Mouse (Mus musculus) hindbrain, embryonic 10.5 days (tissue): ENCODE measurements around the gene Nrde2. TPM values are rescaled to one million over a fixed set of nuclear protein-coding genes. Genes with fewer than 3 reads are reported as not detected.

Experiments used
- DNase-seq: peaks from one replicate; pipeline ENCODE4 v3.0.0-alpha.2; 2017; ENCODE audit warnings: low spot score
- H3K27ac ChIP-seq: fragments of 300-500 bp; sonication (generic); 2 replicates; pipeline ENCODE4 v1.5.1; 2016; ENCODE audit warnings: mild to moderate bottlenecking, moderate library complexity
- H3K27me3 ChIP-seq: fragments of 300-500 bp; sonication (generic); 2 replicates; pipeline ENCODE4 v1.6.1; 2016; ENCODE audit warnings: mild to moderate bottlenecking; ENCODE audit not compliant: poor library complexity, insufficient read depth, severe bottlenecking
- H3K36me3 ChIP-seq: fragments of 300-500 bp; sonication (generic); 2 replicates; pipeline ENCODE4 v1.6.1; 2016; ENCODE audit warnings: mild to moderate bottlenecking, moderate library complexity
- H3K4me1 ChIP-seq: fragments of 300-500 bp; sonication (generic); replicated peaks from 2 replicates; pipeline ENCODE4 v1.6.1; 2016; ENCODE audit warnings: mild to moderate bottlenecking
- H3K4me3 ChIP-seq: fragments of 300-500 bp; sonication (generic); 2 replicates; pipeline ENCODE4 v1.5.1; 2016; ENCODE audit warnings: mild to moderate bottlenecking, moderate library complexity
- H3K9me3 ChIP-seq: fragments of 300-500 bp; sonication (generic); 2 replicates; pipeline ENCODE4 v1.6.1; 2016; ENCODE audit warnings: mild to moderate bottlenecking, moderate library complexity
- WGBS: fragments of 180-500 bp; shearing (Covaris S2); methylation state at CpG from one replicate; pipeline ENCODE4 v1.1.7; 2016; 5-methylcytosine and 5-hydroxymethylcytosine counted together
- polyA plus RNA-seq: library from polyadenylated mRNA; unstranded; fragments of >200 nt; fragmentation: Nextera tagmentation; extraction: Ambion mirVana; gene quantifications from 2 replicates; pipeline ENCODE4 v1.2.1, GENCODE M21; 2016

Gene Nrde2
- polyA plus RNA-seq, 1 experiment from 2014 or later = 12.7 TPM

GRCm38 (mm10) chr12:100104530-100104929 lies 54.9 kb downstream of the Nrde2 start:
- no peaks in the 10 kb centered on the region for H3K36me3 ChIP-seq
- no peaks in the 10 kb centered on the region for H3K27me3 ChIP-seq
- H3K9me3 ChIP-seq = no peaks in the 10 kb centered on the region
- WGBS = 88% methylated on average over 5 of the region's 5 CpGs
- H3K27ac ChIP-seq = no peak overlapping the region
- no peak overlapping the region for H3K4me3 ChIP-seq
- H3K4me1 ChIP-seq = peaks cover 8% of the 10 kb centered on the region
- no peak for DNase-seq

GRCm38 (mm10) chr12:100101651-100102050 lies 57.8 kb downstream of the Nrde2 start:
- 84% methylated on average over 3 of the region's 3 CpGs for WGBS
- H3K27me3 ChIP-seq = no peaks in the 10 kb centered on the region
- H3K9me3 ChIP-seq = no peaks in the 10 kb centered on the region
- no peak overlapping the region for H3K27ac ChIP-seq
- H3K36me3 ChIP-seq = no peaks in the 10 kb centered on the region
- H3K4me3 ChIP-seq = no peak overlapping the region
- DNase-seq = no peak
- peaks cover 4% of the 10 kb centered on the region; the same call in 1 of the 2 replicates for H3K4me1 ChIP-seq

GRCm38 (mm10) chr12:100100707-100101030 lies 58.8 kb downstream of the Nrde2 start:
- Histone ChIP-seq H3K4me1 (no peaks in the 10 kb centered on the region), H3K36me3 (no peaks in the 10 kb centered on the region), H3K27ac (no peak overlapping the region), H3K4me3 (no peak overlapping the region), H3K27me3 (no peaks in the 10 kb centered on the region), H3K9me3 (no peaks in the 10 kb centered on the region)
- 56% methylated on average over 3 of the region's 3 CpGs for WGBS
- no peak for DNase-seq

- Histone ChIP-seq H3K4me3 (no peak overlapping the region), H3K27ac (no peak overlapping the region), H3K4me1 (no peaks in the 10 kb centered on the region), H3K27me3 (no peaks in the 10 kb centered on the region), H3K9me3 (no peaks in the 10 kb centered on the region), H3K36me3 (no peaks in the 10 kb centered on the region)
- no peak for DNase-seq
- 67% methylated on average over 3 of the region's 3 CpGs for WGBS
Measured at GRCm38 (mm10) chr12:100099971-100100706, 59.3 kb downstream of the Nrde2 start.

GRCm38 (mm10) chr12:100093046-100093445 lies 66.4 kb downstream of the Nrde2 start:
- Histone ChIP-seq H3K36me3 (no peaks in the 10 kb centered on the region), H3K4me1 (no peaks in the 10 kb centered on the region), H3K27me3 (no peaks in the 10 kb centered on the region), H3K27ac (no peak overlapping the region), H3K9me3 (no peaks in the 10 kb centered on the region), H3K4me3 (no peak overlapping the region)
- no peak for DNase-seq
- WGBS = 79% methylated on average over 11 of the region's 11 CpGs

- WGBS = 82% methylated on average over 4 of the region's 4 CpGs
- DNase-seq = no peak
- no peaks in the 10 kb centered on the region for H3K9me3 ChIP-seq
- no peak overlapping the region for H3K27ac ChIP-seq
- H3K4me1 ChIP-seq = no peaks in the 10 kb centered on the region
- H3K4me3 ChIP-seq = no peak overlapping the region
- no peaks in the 10 kb centered on the region for H3K27me3 ChIP-seq
- H3K36me3 ChIP-seq = no peaks in the 10 kb centered on the region
Measured at GRCm38 (mm10) chr12:100090750-100091149, 68.7 kb downstream of the Nrde2 start.

GRCm38 (mm10) chr12:100089265-100089664 lies 70.2 kb downstream of the Nrde2 start:
- Histone ChIP-seq H3K27me3 (no peaks in the 10 kb centered on the region), H3K4me1 (peaks cover 1% of the 10 kb centered on the region), H3K9me3 (no peaks in the 10 kb centered on the region), H3K4me3 (no peak overlapping the region), H3K36me3 (no peaks in the 10 kb centered on the region), H3K27ac (no peak overlapping the region)
- 86% methylated on average over 5 of the region's 5 CpGs for WGBS
- DNase-seq = no peak

- 86% methylated on average over 3 of the region's 3 CpGs for WGBS
- Histone ChIP-seq H3K27ac (no peak overlapping the region), H3K9me3 (no peaks in the 10 kb centered on the region), H3K4me3 (no peak overlapping the region), H3K4me1 (peaks cover 9% of the 10 kb centered on the region), H3K27me3 (no peaks in the 10 kb centered on the region), H3K36me3 (no peaks in the 10 kb centered on the region)
- DNase-seq = no peak
Measured at GRCm38 (mm10) chr12:100088026-100088425, 71.4 kb downstream of the Nrde2 start.

- H3K27me3 ChIP-seq = no peaks in the 10 kb centered on the region
- no peak overlapping the region for H3K4me3 ChIP-seq
- no peaks in the 10 kb centered on the region for H3K9me3 ChIP-seq
- no peak for DNase-seq
- WGBS = 82% methylated on average over 8 of the region's 8 CpGs
- H3K36me3 ChIP-seq = no peaks in the 10 kb centered on the region
- no peak overlapping the region for H3K27ac ChIP-seq
- H3K4me1 ChIP-seq = peaks cover 9% of the 10 kb centered on the region
Measured at GRCm38 (mm10) chr12:100079636-100080286, 79.7 kb downstream of the Nrde2 start.

- no peaks in the 10 kb centered on the region for H3K36me3 ChIP-seq
- no peak for DNase-seq
- H3K4me1 ChIP-seq = 0 out of 2 replicates have a peak, but pooled peaks cover 6% of the 10 kb centered on the region
- peaks cover 3% of the 10 kb centered on the region; the same call in 1 of the 2 replicates for H3K9me3 ChIP-seq
- WGBS = 92% methylated on average over 4 of the region's 4 CpGs
- H3K4me3 ChIP-seq = no peak overlapping the region
- H3K27me3 ChIP-seq = no peaks in the 10 kb centered on the region
- H3K27ac ChIP-seq = no peak overlapping the region
Measured at GRCm38 (mm10) chr12:100075715-100076114, 83.7 kb downstream of the Nrde2 start.

Other genes with a start within 250 kb of the Nrde2 start
- 0.06 and 0.13 TPM in 2 replicates for gene Kcnk13, start 195.2 kb downstream of the Nrde2 start, polyA plus RNA-seq
- 366 and 386 TPM in 2 replicates for gene Psmc1, start 49.5 kb downstream of the Nrde2 start, polyA plus RNA-seq
- gene Calm1, start 39.8 kb upstream of the Nrde2 start, polyA plus RNA-seq = 1,379 and 1,527 TPM in 2 replicates